Mouse (Mus musculus): ENCODE measurements around the gene Mab21l1. TPM values are rescaled to one million over a fixed set of nuclear protein-coding genes. Genes with fewer than 3 reads are reported as not detected.

Mab21l1 gene
- total RNA-seq, 2 experiments from 2014 or later: 0.87 to 1.1 TPM

DNA sequence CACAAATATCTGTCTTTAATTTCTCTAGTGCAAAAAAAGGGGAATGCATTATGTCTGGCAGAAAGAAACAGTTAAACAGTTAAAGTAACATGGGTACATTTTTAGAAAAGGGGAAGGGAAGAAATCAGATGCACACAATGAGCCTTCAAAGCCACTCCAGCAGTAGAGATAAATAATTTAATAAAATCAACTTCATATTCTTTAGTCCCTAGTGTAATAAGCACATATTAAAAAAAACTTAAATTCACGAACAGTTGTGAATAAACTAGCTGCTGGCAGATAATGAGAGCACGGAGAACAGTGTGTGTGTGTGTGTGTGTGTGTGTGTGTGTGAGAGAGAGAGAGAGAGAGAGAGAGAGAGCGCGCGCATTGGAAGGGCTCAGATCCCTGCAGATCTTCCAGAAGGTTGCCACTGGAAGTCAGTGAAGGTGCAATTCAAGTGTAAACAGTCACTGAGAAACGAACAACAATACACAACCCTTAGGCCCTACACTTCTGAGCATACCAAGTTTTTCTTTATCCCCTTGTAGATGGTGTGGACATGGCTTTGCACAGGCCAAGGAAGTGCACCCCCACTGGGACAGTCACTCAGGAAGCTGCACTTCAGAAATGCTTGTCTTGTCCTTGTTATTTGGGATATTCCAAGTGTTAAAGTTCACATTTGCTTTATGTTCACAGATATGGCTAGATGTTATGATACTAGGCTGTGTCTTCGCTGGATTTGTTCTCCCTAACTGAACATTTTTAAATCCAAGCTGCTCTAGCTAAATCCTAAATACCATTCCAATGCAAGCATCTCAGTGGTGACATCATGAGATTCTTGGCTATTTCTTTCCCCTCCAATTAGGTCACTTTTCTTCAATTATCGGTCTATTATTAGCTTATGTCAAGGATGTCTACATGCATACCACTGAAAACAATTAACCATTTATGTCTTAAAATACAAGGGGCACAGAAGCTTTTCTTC lies 3.3 kb upstream of the Mab21l1 start:
- no peak for DNase-seq (ENCODE audit: low spot score in 2 of 2)

DNA sequence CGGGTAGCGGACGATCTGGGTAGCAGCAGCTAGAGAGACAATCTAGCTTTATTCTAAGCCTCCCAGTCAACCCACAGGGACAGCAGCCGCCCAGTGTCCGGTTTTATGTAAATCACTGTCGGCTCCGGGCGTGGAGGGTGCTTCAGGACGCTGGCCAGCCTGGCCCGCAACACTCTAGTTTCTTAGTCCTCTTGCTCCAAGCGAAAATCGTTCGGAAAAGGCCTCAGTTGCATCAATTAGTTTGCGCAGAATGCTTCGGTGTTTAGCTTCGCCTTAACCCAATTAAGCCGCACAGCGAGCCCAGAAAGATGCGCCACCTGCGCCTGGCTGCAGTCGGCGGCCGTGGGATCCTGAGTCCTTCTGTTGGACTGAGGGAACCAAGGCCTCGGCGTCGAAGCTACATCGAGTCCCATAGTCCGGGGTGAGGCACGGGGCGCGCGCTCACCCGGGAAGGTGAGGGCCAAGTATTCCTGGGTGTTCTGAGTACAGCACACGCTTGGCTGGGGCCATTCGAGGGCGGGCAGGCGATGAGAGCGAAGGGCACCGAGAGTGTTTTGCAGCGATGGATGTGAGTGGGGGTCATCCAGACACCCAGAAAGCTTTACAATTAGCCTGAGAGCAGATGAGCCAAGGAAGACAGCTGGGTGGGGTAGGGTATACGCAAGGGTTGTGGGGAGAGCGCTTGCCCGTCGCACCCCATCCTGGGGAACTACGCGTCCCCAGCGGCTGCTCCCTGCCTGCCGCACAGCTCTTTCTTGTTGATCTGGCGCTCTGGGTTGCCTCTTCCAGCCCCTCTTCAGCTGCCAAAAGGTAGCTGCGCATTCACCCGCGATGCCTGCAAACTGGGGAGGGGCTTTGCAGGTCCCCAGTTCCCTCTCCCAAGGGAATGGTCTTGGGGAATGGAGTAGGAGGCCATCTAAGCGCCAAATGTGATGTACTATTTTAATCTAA lies 1.9 kb upstream of the Mab21l1 start:
- DNase-seq (ENCODE audit: low spot score in 2 of 2): peak; percentile 38 to 46

- DNase-seq (ENCODE audit: low spot score in 2 of 2): no peak
Observed at GRCm38 (mm10) chr3:55781429-55782055, 768 bp upstream of the Mab21l1 start.

- no peak for DNase-seq (ENCODE audit: low spot score in 2 of 2)
Observed at GRCm38 (mm10) chr3:55782771-55783170, 461 bp downstream of the Mab21l1 start.

- no peak for DNase-seq (ENCODE audit: low spot score in 2 of 2)
Observed at GRCm38 (mm10) chr3:55783171-55784081, 1.1 kb downstream of the Mab21l1 start.

- DNase-seq (ENCODE audit: low spot score in 2 of 2): no peak
Observed at GRCm38 (mm10) chr3:55784101-55784500, 1.8 kb downstream of the Mab21l1 start.

GRCm38 (mm10) chr3:55785266-55785980 lies 3.1 kb downstream of the Mab21l1 start:
- DNase-seq (ENCODE audit: low spot score in 2 of 2): no peak

DNA sequence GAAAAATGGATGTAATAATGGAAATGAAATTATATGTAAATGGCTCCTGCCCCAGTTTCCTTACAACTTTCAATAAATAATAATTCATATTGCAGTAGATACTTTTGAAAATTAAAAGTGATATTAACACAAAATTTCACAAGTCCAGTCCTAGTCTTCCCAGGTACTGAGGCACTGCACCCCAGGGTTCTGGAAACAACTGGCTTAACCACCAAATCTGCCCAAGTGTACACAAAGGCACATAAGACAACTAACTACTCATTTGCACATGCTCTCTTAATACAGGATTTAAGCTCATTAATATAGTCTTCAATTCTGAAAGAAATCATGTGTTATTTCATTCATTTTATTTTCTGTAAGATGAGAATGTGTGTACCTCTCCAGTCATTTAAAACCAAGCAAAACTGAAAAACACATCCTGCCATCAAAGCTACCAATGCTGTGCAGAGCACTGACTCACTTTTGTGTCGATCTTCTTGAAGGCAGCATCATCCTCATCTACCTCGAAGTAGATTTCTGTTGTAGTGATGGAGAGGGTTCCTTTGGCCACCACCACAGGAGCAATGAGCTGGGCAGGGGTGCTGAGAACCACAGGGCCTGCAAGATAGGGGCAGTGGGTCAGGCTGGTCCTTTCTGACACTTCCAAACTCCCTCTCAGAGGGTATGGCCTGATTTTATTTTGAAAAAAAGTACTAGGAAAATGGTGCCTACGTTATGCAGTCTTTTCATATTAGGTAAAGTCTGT lies 3.8 kb downstream of the Mab21l1 start:
- peak in 1 of 2 experiments; percentile 8 for DNase-seq (ENCODE audit: low spot score in 2 of 2)

DNA sequence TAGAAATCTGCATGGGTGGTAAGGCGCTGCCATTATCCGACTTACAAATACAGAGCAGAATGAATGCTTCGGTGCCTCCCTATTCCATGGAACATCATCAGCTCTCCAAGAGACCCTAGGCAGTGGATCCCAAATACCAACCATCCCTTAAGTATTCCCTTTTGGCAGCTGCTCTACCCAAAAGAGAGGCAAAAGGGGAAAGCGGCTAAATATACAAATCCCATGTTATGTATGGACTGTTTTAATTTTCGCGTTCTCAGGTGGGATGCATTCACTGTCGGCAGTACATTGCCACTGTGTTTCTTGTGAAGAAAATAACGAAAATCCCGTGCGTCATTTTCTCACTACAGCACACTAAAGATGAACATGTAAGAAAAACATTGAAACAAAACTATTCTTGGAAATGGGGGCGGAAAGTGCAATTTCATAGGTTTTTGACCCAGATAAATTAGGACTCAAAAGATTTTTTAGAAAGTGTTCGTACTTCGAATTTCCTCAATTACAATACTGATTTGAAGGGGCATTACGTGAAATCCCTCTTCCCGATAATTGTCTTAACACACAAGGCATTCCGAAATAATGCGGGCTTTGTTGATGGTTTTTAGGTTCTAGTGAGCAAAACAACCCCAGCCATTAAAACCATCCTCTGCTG lies 4.7 kb downstream of the Mab21l1 start:
- DNase-seq (ENCODE audit: low spot score in 2 of 2): no peak

GRCm38 (mm10) chr3:55787487-55788213 lies 5.3 kb downstream of the Mab21l1 start:
- DNase-seq (ENCODE audit: low spot score in 2 of 2): peak; percentile 45 to 46

DNA sequence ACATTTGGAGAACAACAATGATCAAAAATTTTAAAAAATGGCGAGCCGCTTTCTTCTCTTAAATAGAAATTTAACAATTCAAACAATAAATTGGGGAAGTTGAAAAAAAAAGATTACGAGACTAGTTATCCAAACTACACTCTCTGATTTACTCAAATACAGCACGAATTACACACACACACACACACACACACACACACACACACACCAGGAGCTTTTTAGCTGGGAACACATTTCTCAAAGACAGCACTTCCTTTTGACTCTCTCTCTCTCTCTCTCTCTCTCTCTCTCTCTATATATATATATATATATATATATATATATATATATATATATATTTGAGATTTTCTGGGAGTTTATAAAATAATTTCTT lies 5.9 kb downstream of the Mab21l1 start:
- DNase-seq (ENCODE audit: low spot score in 2 of 2): no peak

GRCm38 (mm10) chr3:55788621-55789201 lies 6.4 kb downstream of the Mab21l1 start:
- no peak for DNase-seq (ENCODE audit: low spot score in 2 of 2)

DNA sequence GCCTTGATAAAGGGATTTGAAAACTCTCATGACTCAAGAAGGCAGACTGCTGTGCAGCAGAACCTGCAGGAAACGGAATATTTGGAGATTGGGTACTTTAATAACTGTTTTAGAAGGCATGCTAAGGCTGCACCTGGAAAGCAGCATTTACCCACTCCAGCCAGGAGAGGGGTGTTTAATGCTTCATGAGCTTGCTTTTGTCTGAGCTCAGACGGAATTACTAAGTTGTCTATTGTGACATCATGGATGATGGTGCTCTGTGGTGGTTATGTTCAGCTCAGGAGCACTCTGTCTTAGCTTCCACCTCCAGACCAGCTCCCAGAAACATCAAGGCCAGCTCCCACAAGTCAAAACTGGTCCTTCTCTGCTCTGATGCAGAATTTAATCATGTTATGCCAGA lies 7.5 kb downstream of the Mab21l1 start:
- no peak for DNase-seq (ENCODE audit: low spot score in 2 of 2)

GRCm38 (mm10) chr3:55790609-55791008 lies 8.3 kb downstream of the Mab21l1 start:
- DNase-seq (ENCODE audit: low spot score in 2 of 2): no peak

DNA sequence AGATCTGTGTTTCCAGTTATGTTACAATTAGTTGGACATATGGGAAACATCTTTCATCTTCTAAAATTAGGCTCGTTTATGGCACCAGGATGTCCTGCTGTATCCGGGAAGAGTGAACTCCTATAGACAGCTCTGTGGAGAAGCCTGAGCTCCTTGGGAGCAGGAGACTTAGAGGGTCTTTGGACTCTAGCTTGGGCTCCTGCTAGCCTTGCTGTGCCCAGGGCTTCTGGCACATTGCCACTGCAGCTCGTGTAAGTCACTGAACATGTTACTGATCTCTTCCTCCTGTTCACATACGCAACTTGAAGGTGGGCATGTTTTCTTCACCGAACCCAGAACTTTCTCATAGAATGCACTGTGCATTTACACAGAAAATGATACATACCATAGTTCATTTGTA lies 9.9 kb downstream of the Mab21l1 start:
- no peak for DNase-seq (ENCODE audit: low spot score in 2 of 2)

- DNase-seq (ENCODE audit: low spot score in 2 of 2): peak in 1 of 2 experiments; percentile 42
Observed at GRCm38 (mm10) chr3:55793842-55794575, 11.7 kb downstream of the Mab21l1 start.

GRCm38 (mm10) chr3:55794768-55795167 lies 12.5 kb downstream of the Mab21l1 start:
- no peak for DNase-seq (ENCODE audit: low spot score in 2 of 2)

Data from layer of hippocampus, postnatal 10 days (tissue).